Mouse (Mus musculus) right cerebral cortex, adult 18-20 months (tissue): ENCODE measurements around the gene Olfr183.
"Not testable (repeated sequence)": the region's sequence is repeated elsewhere in the genome, so short reads cannot be mapped to it uniquely, and the experiment has no call there.

Experiments used
- DNase-seq: peaks from one replicate; pipeline ENCODE4 v3.0.0; 2022; ENCODE audit warnings: mixed read lengths

The Olfr183 gene

DNA sequence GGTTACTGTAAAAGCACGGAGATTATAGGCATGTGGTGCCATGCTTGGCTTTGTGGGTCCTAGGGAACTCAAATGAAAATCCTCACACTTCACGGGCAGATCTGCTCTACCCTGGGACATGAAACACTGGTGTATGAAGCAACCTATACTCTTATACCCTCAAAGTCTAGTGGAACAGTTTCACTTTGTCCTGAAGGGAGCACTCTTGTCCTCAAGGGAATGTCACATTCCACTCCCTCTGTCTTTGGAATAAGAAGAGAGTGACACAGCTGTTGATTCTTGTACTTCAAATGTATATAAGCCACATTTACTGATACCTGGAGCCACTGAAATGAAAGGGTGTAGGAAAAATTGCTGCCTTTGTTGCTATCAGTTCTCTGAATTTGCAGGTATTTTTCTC is at the start of gene Olfr183:
TSS of gene Olfr183 (plus strand) at position 301 of the 400 bp plus-strand sequence.
- DNase-seq, result no peak

DNA sequence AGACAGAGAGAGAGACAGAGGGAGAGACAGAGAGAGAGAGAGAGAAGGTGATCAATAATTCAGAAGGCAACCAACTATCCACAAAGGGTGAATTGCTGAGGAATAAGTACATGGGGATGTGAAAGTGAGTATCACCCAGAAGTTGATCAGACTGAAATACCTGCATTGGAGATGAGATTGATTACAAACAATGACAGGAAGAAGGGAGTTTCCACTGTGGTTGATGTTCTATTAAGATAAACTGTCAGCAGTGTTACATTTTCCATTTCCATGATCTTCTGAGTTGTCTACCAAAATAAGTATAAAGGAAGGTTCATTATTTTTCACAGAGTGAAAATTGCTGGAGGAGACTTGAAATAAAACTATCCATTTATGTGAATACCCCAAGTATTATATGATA is 12.0 kb downstream of the Olfr183 start:
- DNase-seq, result no peak

DNA sequence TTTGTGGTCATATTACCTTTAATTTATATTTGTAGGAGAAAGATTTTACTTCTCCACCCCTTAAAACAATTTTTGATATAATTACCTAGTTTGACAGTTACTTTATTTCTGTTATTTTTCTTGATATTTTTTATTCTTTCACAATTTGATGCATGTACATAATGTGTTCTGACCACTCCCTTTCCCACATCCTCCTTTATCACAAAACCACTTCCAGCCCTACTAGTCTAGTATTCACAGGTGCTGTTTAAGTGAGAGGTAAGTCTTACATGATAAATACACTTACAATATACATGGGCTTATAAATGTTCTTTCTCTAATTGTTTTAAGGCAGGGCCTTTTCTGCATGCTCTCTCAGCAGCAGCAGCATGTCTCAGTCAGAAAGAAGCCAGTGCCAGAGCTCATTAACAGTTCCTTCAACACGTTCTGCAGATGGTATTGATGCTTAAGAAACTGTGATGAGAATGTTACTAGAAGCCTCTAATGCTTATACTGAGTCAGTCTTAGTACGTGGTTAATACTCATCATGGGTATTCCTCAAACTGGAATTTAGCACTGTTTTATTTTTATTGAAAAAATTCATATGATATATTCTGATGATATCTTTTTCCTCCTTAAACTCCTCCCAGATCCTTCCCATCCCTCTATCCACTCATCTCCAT is 18.3 kb downstream of the Olfr183 start:
- no peak for DNase-seq

DNA sequence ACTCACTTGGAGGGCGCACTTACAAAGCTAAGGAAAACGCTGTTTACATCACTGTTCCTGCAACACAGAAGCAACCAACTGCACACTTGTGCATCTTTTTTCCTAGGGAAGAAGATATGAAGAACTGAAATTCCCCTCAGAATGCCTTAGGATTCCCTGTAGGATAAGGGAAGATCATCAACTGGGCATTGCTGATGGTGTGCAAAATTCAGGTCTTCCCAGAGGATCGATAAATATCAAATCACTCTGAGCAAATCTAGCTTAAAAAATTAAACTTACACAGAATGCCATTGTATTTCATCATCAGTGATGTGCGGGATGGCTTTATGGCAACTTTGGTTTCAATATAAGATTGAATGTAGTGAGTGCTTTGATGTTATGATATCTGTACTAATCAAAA is 35.0 kb downstream of the Olfr183 start, which contains the start of gene Olfr186:
TSS of gene Olfr186 (minus strand) at position 101 of the 400 bp plus-strand sequence.
- no peak for DNase-seq

DNA sequence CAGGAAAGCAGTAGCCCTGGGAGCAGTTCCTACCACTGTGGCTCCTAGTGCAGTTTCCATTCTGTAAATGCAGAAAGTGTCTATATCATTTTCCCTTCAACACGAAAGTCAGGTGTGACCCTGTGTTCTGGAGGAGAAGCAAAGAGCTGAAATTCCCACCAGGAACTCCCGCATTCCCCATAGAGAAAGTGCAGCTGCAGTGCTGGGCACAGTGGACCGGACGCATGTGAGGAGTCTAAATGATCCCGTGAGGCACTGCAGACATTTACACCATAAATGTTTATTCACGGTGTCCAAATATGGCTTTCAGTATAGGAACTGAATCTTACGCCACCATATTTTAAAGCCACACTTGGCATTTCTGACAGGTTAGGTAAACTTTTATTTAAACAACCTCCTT is 44.6 kb downstream of the Olfr183 start, which contains the start of gene Olfr187:
TSS of gene Olfr187 (minus strand) at position 58 of the 400 bp plus-strand sequence.
- DNase-seq, result no peak

DNA sequence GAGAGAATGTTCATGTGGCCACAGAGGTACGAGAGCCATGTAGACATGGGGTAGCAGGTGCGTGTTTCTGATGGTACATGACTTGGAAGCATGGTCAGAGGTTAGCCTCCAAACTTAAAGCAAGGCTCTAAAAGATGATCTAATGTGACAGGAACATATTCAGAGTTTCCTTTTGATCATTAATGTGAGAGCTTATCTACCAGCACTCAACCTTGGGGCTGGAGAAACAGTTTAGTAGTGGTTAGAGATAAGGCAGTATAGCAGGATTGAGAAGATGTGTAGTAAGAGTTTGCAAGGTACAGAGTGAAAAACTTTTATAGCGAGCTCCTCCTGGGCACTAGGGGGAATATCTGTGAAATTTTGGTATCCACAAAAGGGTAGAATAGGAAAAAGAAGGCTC is 50.7 kb downstream of the Olfr183 start:
- DNase-seq, result no peak

DNA sequence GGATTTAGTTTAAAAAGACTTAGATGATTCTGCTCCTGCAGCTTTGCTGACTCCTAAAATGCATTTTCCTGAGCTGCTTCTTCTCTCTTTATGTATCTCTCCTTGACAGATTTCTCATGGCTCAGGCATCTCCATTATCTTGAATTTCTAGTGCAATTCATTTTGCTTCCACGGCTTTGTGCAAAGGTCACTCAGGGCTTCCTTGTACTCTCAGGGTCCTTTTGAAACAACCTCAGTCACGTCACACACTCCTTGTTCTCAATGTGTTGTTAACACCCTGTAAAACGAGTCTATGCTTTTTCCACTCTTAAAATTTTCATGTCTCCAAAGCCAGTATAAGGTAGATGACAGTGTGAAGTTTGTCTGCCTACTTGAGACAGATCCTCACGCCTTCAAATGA is 52.4 kb downstream of the Olfr183 start:
- DNase-seq, result no peak

DNA sequence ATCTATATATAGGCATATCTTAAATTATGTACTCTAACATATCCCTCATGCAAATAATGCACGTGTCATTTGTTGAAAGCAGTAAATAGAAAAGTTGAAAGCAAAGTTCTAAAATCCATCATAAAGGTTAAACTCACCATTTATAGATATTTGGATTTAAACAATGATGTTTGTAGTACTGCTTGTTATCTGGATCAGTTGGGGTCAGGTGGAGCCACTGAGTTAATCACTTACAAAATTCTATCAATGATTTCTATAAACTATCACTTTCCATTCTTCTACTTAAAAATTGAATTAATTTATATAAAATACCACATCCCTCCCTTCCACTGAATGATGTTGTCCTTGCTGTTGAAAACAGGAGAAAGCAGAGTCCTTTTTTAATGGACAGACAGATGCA is 53.7 kb downstream of the Olfr183 start:
- no peak for DNase-seq

DNA sequence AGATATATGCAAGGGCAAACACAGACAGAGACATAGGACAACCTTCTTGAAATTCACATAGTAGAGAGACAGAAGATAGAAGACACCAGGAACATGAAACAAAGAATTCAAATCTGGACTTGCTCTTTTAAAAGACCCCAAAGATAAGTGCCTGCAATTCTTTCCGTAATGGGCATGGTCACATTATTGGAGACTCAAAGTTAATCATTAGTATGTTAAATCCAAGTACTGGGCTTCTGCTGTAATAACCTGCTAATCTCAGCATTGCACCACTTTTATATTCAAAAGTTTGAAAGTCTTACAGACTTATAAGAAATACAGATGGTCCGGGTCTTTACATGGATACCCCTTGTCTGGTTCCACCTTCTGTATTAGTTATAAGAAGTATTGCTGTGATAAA is 54.1 kb downstream of the Olfr183 start:
- not testable (repeated sequence) for DNase-seq
